Mouse (Mus musculus): ENCODE results near the gene Morn1.

The Morn1 gene

GRCm38 (mm10) chr4:155086108-155087024 is at the start of gene Morn1, which contains the start of gene Rer1:
Gene Morn1, plus strand, starts transcription at chr4:155086577.
Gene Rer1, minus strand, starts transcription at chr4:155086382.
- POLR2A ChIA-PET, result interaction anchor here (0.5 to 3.5 kb wide), 57 partner anchors 8 to 926 kb away, joined by 3 to 17 read pairs (median 4); partner anchors contain the start of genes Faap20 (in 3 of the 4), Pex10 (in 3 of the 4), Fam213b (in 2 of the 4) and Mib2 (in 1 of the 4)

DNA sequence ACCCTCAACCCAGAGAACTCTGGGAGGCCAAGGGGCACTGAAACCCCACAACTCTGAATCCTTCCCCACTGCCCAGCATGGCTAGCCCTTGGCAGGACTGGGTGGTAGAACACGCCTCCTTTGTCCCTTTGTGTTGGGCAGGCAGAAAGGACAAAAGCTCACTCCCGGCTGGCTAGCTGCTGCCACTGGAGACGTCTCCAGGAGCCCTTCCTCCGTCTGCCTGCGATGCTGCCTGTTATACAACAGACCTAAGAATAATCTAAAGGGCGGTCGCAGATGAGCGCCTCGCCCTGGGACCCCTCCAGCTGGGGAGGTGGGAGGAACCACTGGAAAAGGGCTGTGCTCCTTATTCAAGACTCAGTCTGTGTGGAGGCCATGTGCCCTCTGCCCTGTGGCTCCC is 46.2 kb upstream of the Morn1 start:
- CTCF ChIA-PET, result interaction anchor here (0.5 to 2.8 kb wide), 6 partner anchors 14 to 262 kb away, joined by 3 to 15 read pairs (median 3); no protein-coding TSS in a partner anchor

More at GRCm38 (mm10) chr4:155086108-155087024, at the start of gene Morn1, which contains the start of gene Rer1:
- CTCF ChIA-PET, result interaction anchor here (0.6 to 2.1 kb wide), 24 partner anchors 8 to 249 kb away, joined by 3 to 16 read pairs (median 4); partner anchors contain the start of genes Faap20 (in 4 of the 4), Pex10 (in 2 of the 4) and Ttc34 (in 1 of the 4)

DNA sequence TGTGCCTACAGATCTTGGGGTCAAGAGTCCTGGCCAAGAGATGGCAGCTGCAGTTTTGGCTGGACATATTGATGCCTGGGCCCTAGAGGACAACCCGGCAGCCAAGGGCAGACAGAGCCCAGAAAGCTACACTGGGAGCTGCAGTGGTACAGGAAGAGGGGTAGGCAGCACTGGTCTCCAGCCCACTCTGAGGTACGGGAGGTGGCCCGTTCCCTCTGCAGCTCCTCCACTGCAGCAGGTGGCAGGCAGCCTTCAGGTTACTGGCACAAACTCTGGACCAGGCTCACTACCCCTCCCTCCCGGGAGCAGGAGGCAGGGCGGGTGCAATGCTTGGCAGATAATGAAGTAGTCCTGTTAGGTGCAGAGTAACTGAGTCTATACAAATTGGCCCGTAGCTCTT is 45.7 kb upstream of the Morn1 start:
- CTCF ChIA-PET, result interaction anchor here in 3 of 4 experiments (0.8 to 2.8 kb wide), 5 partner anchors 14 to 103 kb away, joined by 3 to 15 read pairs (median 3); no protein-coding TSS in a partner anchor
- POLR2A ChIA-PET, result interaction anchor here in 1 of 4 experiments (1.3 kb wide), 1 partner anchor 26 kb away, joined by 3 read pairs; the partner anchor contains the start of gene Pex10

More for the DNA sequence above, 46.2 kb upstream of the Morn1 start:
- POLR2A ChIA-PET, result interaction anchor here in 2 of 4 experiments (0.6 to 1.3 kb wide), 3 partner anchors 26 to 176 kb away, joined by 3 read pairs; partner anchors contain the start of genes Morn1 (in 1 of the 2) and Pex10 (in 1 of the 2)

GRCm38 (mm10) chr4:155042606-155043288 is 43.6 kb upstream of the Morn1 start:
- ChIA-PET POLR2A (interaction anchor here in 2 of 4 experiments (0.7 to 1.3 kb wide), 3 partner anchors 82 to 991 kb away, joined by 3 read pairs; partner anchors contain the start of gene Hes5 (in 1 of the 2)), CTCF (interaction anchor here in 2 of 4 experiments (1.2 to 1.7 kb wide), 3 partner anchors 12 to 30 kb away, joined by 4 to 5 read pairs (median 4); no protein-coding TSS in a partner anchor)

- CTCF ChIA-PET, result interaction anchor here in 1 of 4 experiments (1.2 kb wide), 1 partner anchor 11 kb away, joined by 4 read pairs; no protein-coding TSS in a partner anchor
- POLR2A ChIA-PET, result interaction anchor here in 2 of 4 experiments (0.6 to 1.0 kb wide), 2 partner anchors 11 to 406 kb away, joined by 3 read pairs; no protein-coding TSS in a partner anchor
Measured at GRCm38 (mm10) chr4:155043289-155043625, 43.1 kb upstream of the Morn1 start.

- ChIA-PET CTCF (interaction anchor here in 1 of 4 experiments (0.7 kb wide), 2 partner anchors 461 to 486 kb away, joined by 4 to 6 read pairs; no protein-coding TSS in a partner anchor), POLR2A (no interaction called here)
Measured at GRCm38 (mm10) chr4:155046636-155047035, 39.7 kb upstream of the Morn1 start.

GRCm38 (mm10) chr4:155050116-155050515 is 36.3 kb upstream of the Morn1 start:
- ChIA-PET CTCF (interaction anchor here in 2 of 4 experiments (0.9 to 2.0 kb wide), 6 partner anchors 16 to 199 kb away, joined by 3 to 6 read pairs (median 4); partner anchors contain the start of gene Faap20 (in 1 of the 2)), POLR2A (interaction anchor here in 2 of 4 experiments (0.6 to 1.0 kb wide), 2 partner anchors 16 to 239 kb away, joined by 3 to 4 read pairs; no protein-coding TSS in a partner anchor)

DNA sequence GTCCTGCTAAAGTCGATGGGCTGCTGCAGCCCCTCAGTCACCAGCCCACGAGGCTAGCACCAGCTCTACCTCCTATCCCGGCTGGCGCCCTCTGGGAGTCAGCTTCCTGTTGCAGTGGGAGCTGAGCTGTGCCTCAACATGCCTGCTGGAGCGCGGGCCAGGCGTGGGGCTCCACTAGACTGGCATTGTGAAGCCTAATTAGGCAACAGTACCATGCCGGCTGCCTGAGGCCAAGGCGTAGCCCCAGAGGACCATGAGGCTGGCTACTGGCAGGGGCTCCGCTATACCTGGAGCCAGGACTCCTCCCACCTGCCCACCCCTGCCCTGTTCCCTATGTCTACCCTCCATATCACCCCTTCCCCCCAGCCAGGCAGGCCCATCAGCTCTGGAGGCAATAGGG is 29.7 kb upstream of the Morn1 start, which contains the start of gene Plch2:
TSS of gene Plch2 (minus strand) at position 61 of the 400 bp plus-strand sequence.
- ChIA-PET POLR2A (interaction anchor here in 2 of 4 experiments (1.0 to 1.5 kb wide), 2 partner anchors 10 to 193 kb away, joined by 3 to 7 read pairs; partner anchors contain the start of genes Faap20 (in 1 of the 2) and Pex10 (in 1 of the 2)), CTCF (interaction anchor here in 3 of 4 experiments (0.6 to 2.8 kb wide), 11 partner anchors 9 to 609 kb away, joined by 3 to 13 read pairs (median 3); partner anchors contain the start of genes Faap20 (in 1 of the 3) and Pex10 (in 1 of the 3))

GRCm38 (mm10) chr4:155058325-155058724 is 28.1 kb upstream of the Morn1 start:
- ChIA-PET CTCF (interaction anchor here (0.5 to 1.7 kb wide), 15 partner anchors 8 to 1837 kb away, joined by 3 to 7 read pairs (median 3); partner anchors contain the start of genes Faap20 (in 1 of the 4) and Pex10 (in 1 of the 4)), POLR2A (interaction anchor here in 3 of 4 experiments (0.6 to 2.1 kb wide), 6 partner anchors 8 to 231 kb away, joined by 3 to 8 read pairs (median 3); partner anchors contain the start of genes Morn1 (in 2 of the 3), Rer1 (in 2 of the 3) and Pex10 (in 1 of the 3))

GRCm38 (mm10) chr4:155063895-155064294 is 22.5 kb upstream of the Morn1 start:
- ChIA-PET CTCF (interaction anchor here in 2 of 4 experiments (0.6 to 5.5 kb wide), 10 partner anchors 9 to 285 kb away, joined by 3 to 93 read pairs (median 5); no protein-coding TSS in a partner anchor), POLR2A (interaction anchor here in 3 of 4 experiments (0.7 to 1.0 kb wide), 3 partner anchors 186 to 209 kb away, joined by 3 to 5 read pairs (median 3); no protein-coding TSS in a partner anchor)

DNA sequence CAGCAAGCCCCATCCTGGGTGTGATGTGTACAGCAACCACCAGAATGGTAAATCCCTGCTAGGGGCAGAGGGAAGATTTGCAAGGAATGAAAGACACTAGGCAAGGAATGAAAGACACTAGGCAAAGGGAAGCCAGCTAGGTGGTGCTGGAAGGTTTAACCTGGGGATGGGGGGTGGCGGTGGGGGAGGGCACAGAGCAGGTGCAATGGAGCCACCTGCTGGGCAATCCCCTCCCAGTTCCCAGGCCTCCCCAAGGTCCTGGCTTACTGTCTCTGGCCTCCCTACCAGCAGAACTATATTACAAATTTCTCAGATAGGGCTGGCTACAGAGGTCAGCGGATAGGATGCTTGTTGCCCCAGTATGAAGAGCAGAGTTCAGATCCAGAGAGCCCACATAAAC is 21.9 kb upstream of the Morn1 start:
- ChIA-PET CTCF (interaction anchor here (0.5 to 5.5 kb wide), 15 partner anchors 10 to 286 kb away, joined by 3 to 93 read pairs (median 5); no protein-coding TSS in a partner anchor), POLR2A (interaction anchor here in 3 of 4 experiments (0.7 to 1.0 kb wide), 3 partner anchors 186 to 209 kb away, joined by 3 to 5 read pairs (median 3); no protein-coding TSS in a partner anchor)

DNA sequence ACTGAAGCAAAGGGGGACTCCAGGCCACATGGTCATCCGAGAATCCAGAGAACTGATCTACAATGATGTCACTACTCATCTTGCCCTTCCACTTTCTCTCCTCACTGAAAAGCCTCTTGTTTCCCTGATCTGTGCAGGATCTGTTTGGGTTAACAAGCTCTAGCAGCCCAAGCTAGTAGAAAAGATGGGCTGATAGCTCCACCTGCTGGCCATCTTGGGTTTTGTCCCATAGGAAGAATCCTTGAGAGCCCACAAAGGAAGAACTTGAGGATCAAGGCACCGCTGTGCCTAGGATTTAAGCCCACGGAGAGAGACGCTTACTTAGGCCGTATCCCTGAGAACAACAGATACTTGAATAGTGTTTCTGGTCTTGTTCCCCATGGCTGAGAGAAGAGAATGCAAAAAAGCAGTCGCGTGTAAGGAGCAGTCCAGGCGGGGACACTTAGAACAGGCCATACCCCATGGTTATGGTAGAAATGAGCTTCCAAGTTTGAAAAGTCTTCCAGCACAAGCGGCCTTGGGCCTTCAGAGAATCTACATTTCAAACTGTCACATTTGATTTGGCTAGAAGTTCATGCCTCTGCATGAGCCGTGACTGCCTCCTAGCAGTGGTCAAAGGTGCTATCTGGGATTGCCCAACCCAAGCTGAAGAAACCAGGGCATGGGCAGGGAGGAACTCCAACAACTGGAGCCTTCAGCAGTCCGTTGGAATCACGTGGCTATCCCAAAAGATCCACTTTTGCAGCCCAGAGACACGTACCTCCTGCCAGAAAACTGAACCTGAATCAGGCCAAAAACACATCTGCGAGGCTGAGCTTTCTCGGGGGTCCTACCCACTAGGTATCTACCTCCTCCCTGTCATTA is 20.2 kb upstream of the Morn1 start:
- CTCF ChIA-PET, result interaction anchor here (0.5 to 5.5 kb wide), 122 partner anchors 8 to 737 kb away, joined by 3 to 93 read pairs (median 5); partner anchors contain the start of genes Faap20 (in 3 of the 4), Morn1 (in 3 of the 4), Rer1 (in 3 of the 4) and Ttc34 (in 3 of the 4)
- POLR2A ChIA-PET, result interaction anchor here (0.5 to 3.1 kb wide), 76 partner anchors 8 to 603 kb away, joined by 3 to 25 read pairs (median 5); partner anchors contain the start of genes Morn1 (in 3 of the 4), Rer1 (in 3 of the 4), Faap20 (in 2 of the 4) and Fam213b (in 2 of the 4)

GRCm38 (mm10) chr4:155066834-155067522 is 19.4 kb upstream of the Morn1 start, which contains the start of gene Pex10:
Gene Pex10, plus strand, starts transcription at chr4:155067016.
- CTCF ChIA-PET, result interaction anchor here (0.5 to 5.5 kb wide), 74 partner anchors 8 to 546 kb away, joined by 3 to 93 read pairs (median 8); partner anchors contain the start of genes Faap20 (in 3 of the 4), Morn1 (in 2 of the 4), Pank4 (in 2 of the 4) and Rer1 (in 2 of the 4)
- POLR2A ChIA-PET, result interaction anchor here (0.5 to 3.1 kb wide), 66 partner anchors 8 to 602 kb away, joined by 3 to 25 read pairs (median 5); partner anchors contain the start of genes Morn1 (in 3 of the 4), Rer1 (in 3 of the 4), Faap20 (in 2 of the 4) and Mib2 (in 1 of the 4)

DNA sequence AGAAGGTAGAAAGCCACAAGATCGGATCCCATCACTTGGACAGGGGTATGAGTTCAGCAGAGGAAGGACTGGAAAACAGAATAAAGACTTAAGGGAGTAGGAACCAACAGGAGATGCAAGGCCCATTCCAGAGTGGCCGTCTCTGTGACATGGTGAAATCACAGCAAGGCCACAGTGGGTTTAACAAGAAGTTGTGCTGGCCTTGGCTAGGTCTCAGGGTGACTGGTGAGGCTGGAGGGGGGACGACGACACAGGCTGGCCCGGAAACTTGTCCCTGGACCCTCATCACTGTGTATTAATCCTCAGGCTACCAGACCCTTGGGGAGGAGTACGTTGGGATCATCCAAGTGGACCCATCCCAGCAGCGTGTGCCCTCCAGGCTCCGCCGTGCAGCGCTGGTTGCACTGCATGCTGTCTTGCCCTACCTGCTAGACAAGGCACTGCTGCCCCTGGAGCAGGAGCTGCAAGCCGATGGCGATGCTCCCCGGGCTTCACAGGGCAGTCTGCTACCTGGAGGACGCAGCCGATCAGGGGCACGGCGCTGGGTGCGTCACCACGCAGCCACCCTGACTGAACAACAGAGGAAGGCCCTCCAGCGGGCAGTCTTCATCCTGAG is 17.9 kb upstream of the Morn1 start:
- ChIA-PET CTCF (interaction anchor here in 1 of 4 experiments (0.7 to 4.2 kb wide), 2 partner anchors 169 to 181 kb away, joined by 3 to 38 read pairs; partner anchors contain the start of genes Faap20 and Fam213b), POLR2A (interaction anchor here in 2 of 4 experiments (1.1 to 3.1 kb wide), 4 partner anchors 89 to 229 kb away, joined by 3 to 12 read pairs (median 6); partner anchors contain the start of gene Faap20 (in 1 of the 2))
